Mouse (Mus musculus) kidney, adult 2 months (tissue): ENCODE measurements around the gene Ugt1a9. TPM values are rescaled to one million over a fixed set of nuclear protein-coding genes. Genes with fewer than 3 reads are reported as not detected.

ENCODE experiments used
- DNase-seq: peaks from one replicate; pipeline ENCODE4 v3.0.0; 2021
- H3K27ac ChIP-seq: fragments of 200-500 bp; 2 replicates; pipeline ENCODE4 v1.5.1; 2012; ENCODE audit warnings: low read depth, low read length, control low read depth, inconsistent platforms; ENCODE audit not compliant: insufficient read depth
- H3K27me3 ChIP-seq: fragments of 200-500 bp; replicated peaks from 2 replicates; pipeline ENCODE4 v1.6.1; 2012; ENCODE audit warnings: mild to moderate bottlenecking, moderate library complexity, low read length, inconsistent platforms; ENCODE audit not compliant: control insufficient read depth, insufficient read depth
- H3K36me3 ChIP-seq: fragments of 200-500 bp; 2 replicates; pipeline ENCODE4 v1.6.1; 2012; ENCODE audit warnings: mild to moderate bottlenecking, moderate library complexity, low read length, inconsistent platforms; ENCODE audit not compliant: control insufficient read depth, insufficient read depth
- H3K4me1 ChIP-seq: fragments of 200-500 bp; 2 replicates; pipeline ENCODE4 v1.6.1; 2011; ENCODE audit warnings: low read length; ENCODE audit not compliant: control insufficient read depth, insufficient read depth
- H3K4me3 ChIP-seq: fragments of 200-500 bp; 2 replicates; pipeline ENCODE4 v1.5.1; 2011; ENCODE audit warnings: mild to moderate bottlenecking, low read depth, low read length, control low read depth; ENCODE audit not compliant: insufficient read depth
- CTCF ChIP-seq: fragments of 200-500 bp; conservative IDR thresholded peaks from 2 replicates; pipeline ENCODE4 v1.5.1; 2011; ENCODE audit warnings: low read depth, mild to moderate bottlenecking, control low read depth, low read length, moderate library complexity, mixed read lengths; ENCODE audit not compliant: insufficient read depth, insufficient read length
- POLR2A ChIP-seq: fragments of 200-500 bp; IDR thresholded peaks from one replicate; pipeline ENCODE4 v1.6.1; 2011; ENCODE audit warnings: low read depth, low read length, control low read depth
- WGBS: fragments of 180-500 bp; shearing (Covaris S2); methylation state at CpG from one replicate; pipeline ENCODE4 v1.1.7; 2018; 5-methylcytosine and 5-hydroxymethylcytosine counted together
- polyA plus RNA-seq: library from polyadenylated mRNA; depleted of rRNA; stranded (reverse); fragments of >200 nt; gene quantifications from 2 replicates; pipeline ENCODE4 v1.2.3, GENCODE M21; 2012

Ugt1a9 gene
- polyA plus RNA-seq, 1 experiment = 5.1 TPM

GRCm38 (mm10) chr1:88254793-88255465 is 184.3 kb downstream of the Ugt1a9 start:
- no peak for DNase-seq
- Histone ChIP-seq H3K4me1 (no peaks in the 10 kb centered on the region; the same call in 1 of the 2 replicates), H3K27me3 (no peaks in the 10 kb centered on the region), H3K36me3 (no peaks in the 10 kb centered on the region), H3K4me3 (no peak overlapping the region), H3K27ac (no peak overlapping the region)
- TF ChIP-seq POLR2A (no peak), CTCF (no peak)
- 78% methylated on average over 12 of the region's 12 CpGs for WGBS

- no peak for DNase-seq
- H3K27ac ChIP-seq = no peak overlapping the region
- H3K36me3 ChIP-seq = no peaks in the 10 kb centered on the region
- TF ChIP-seq POLR2A = no peak
- TF ChIP-seq CTCF = no peak
- H3K4me1 ChIP-seq = no peaks in the 10 kb centered on the region; the same call in 1 of the 2 replicates
- 62% methylated on average over 2 of the region's 2 CpGs for WGBS
- H3K4me3 ChIP-seq = no peak overlapping the region
- H3K27me3 ChIP-seq = no peaks in the 10 kb centered on the region
Measured at GRCm38 (mm10) chr1:88255466-88255857, 184.9 kb downstream of the Ugt1a9 start.

GRCm38 (mm10) chr1:88255989-88256754 is 185.6 kb downstream of the Ugt1a9 start:
- Histone ChIP-seq H3K4me3 (no peak overlapping the region), H3K4me1 (no peaks in the 10 kb centered on the region; the same call in 1 of the 2 replicates), H3K27ac (no peak overlapping the region), H3K27me3 (no peaks in the 10 kb centered on the region), H3K36me3 (no peaks in the 10 kb centered on the region)
- no peak for DNase-seq
- TF ChIP-seq POLR2A = no peak
- no peak for TF ChIP-seq CTCF
- 80% methylated on average over 13 of the region's 13 CpGs for WGBS

- H3K36me3 ChIP-seq = no peaks in the 10 kb centered on the region
- H3K27ac ChIP-seq = no peak overlapping the region
- no peak overlapping the region for H3K4me3 ChIP-seq
- no peak for DNase-seq
- WGBS = 76% methylated on average over 10 of the region's 10 CpGs
- no peaks in the 10 kb centered on the region for H3K27me3 ChIP-seq
- no peaks in the 10 kb centered on the region; the same call in 1 of the 2 replicates for H3K4me1 ChIP-seq
- no peak for TF ChIP-seq CTCF
- TF ChIP-seq POLR2A = no peak
Measured at GRCm38 (mm10) chr1:88256886-88257663, 186.5 kb downstream of the Ugt1a9 start.

GRCm38 (mm10) chr1:88257681-88258080 is 187.1 kb downstream of the Ugt1a9 start:
- no peak overlapping the region for H3K4me3 ChIP-seq
- DNase-seq = no peak
- H3K36me3 ChIP-seq = no peaks in the 10 kb centered on the region
- no peak for TF ChIP-seq CTCF
- TF ChIP-seq POLR2A = no peak
- no peaks in the 10 kb centered on the region for H3K27me3 ChIP-seq
- H3K27ac ChIP-seq = no peak overlapping the region
- WGBS = 81% methylated on average over 6 of the region's 6 CpGs
- no peaks in the 10 kb centered on the region; the same call in 1 of the 2 replicates for H3K4me1 ChIP-seq

GRCm38 (mm10) chr1:88258361-88258760 is 187.8 kb downstream of the Ugt1a9 start:
- Histone ChIP-seq H3K4me3 (no peak overlapping the region), H3K4me1 (no peaks in the 10 kb centered on the region; the same call in 1 of the 2 replicates), H3K27ac (no peak overlapping the region), H3K27me3 (no peaks in the 10 kb centered on the region), H3K36me3 (no peaks in the 10 kb centered on the region)
- TF ChIP-seq POLR2A (no peak), CTCF (no peak)
- WGBS = 66% methylated on average over 6 of the region's 6 CpGs
- no peak for DNase-seq
